Mouse (Mus musculus) lung, postnatal 36 days (tissue): ENCODE data around the gene 2010300C02Rik.
"Not testable (repeated sequence)": the region's sequence is repeated elsewhere in the genome, so short reads cannot be mapped to it uniquely, and the experiment has no call there.

Source experiments
- DNase-seq: peaks from one replicate; pipeline ENCODE4 v3.0.0; 2022; ENCODE audit warnings: mixed read lengths

Gene 2010300C02Rik

GRCm38 (mm10) chr1:37719761-37720640 lies at the start of gene 2010300C02Rik:
Gene 2010300C02Rik (minus strand): TSS chr1:37720085.
- DNase-seq = peak; percentile 41

GRCm38 (mm10) chr1:37759407-37759806 lies 39.5 kb upstream of the 2010300C02Rik start:
- DNase-seq = peak; percentile 32

GRCm38 (mm10) chr1:37744650-37745259 lies 24.9 kb upstream of the 2010300C02Rik start:
- DNase-seq = no peak

GRCm38 (mm10) chr1:37742602-37743270 lies 22.9 kb upstream of the 2010300C02Rik start:
- DNase-seq = no peak

- DNase-seq = no peak
Measured at GRCm38 (mm10) chr1:37742126-37742525, 22.2 kb upstream of the 2010300C02Rik start.

GRCm38 (mm10) chr1:37740161-37740802 lies 20.4 kb upstream of the 2010300C02Rik start:
- no peak for DNase-seq

GRCm38 (mm10) chr1:37738895-37739294 lies 19.0 kb upstream of the 2010300C02Rik start:
- no peak for DNase-seq

- DNase-seq = no peak
Measured at GRCm38 (mm10) chr1:37737045-37737444, 17.2 kb upstream of the 2010300C02Rik start.

GRCm38 (mm10) chr1:37735932-37736331 lies 16.0 kb upstream of the 2010300C02Rik start:
- no peak for DNase-seq

- DNase-seq = no peak
Measured at GRCm38 (mm10) chr1:37734841-37735240, 15.0 kb upstream of the 2010300C02Rik start.

- no peak for DNase-seq
Measured at GRCm38 (mm10) chr1:37729353-37729752, 9.5 kb upstream of the 2010300C02Rik start.

GRCm38 (mm10) chr1:37728053-37728452 lies 8.2 kb upstream of the 2010300C02Rik start:
- DNase-seq = no peak

GRCm38 (mm10) chr1:37727186-37727585 lies 7.3 kb upstream of the 2010300C02Rik start:
- DNase-seq = no peak

- DNase-seq = no peak
Measured at GRCm38 (mm10) chr1:37726426-37726825, 6.5 kb upstream of the 2010300C02Rik start.

- DNase-seq = no peak
Measured at GRCm38 (mm10) chr1:37725880-37726279, 6.0 kb upstream of the 2010300C02Rik start.

- DNase-seq = no peak
Measured at GRCm38 (mm10) chr1:37721092-37721491, 1.2 kb upstream of the 2010300C02Rik start.

- peak; percentile 10 for DNase-seq
Measured at GRCm38 (mm10) chr1:37719030-37719723, 708 bp downstream of the 2010300C02Rik start.

- DNase-seq = peak; percentile 43
Measured at GRCm38 (mm10) chr1:37718516-37718915, 1.4 kb downstream of the 2010300C02Rik start.

GRCm38 (mm10) chr1:37717415-37718195 lies 2.3 kb downstream of the 2010300C02Rik start:
- DNase-seq = no peak

GRCm38 (mm10) chr1:37712357-37712737 lies 7.5 kb downstream of the 2010300C02Rik start:
- DNase-seq = not testable (repeated sequence)

- no peak for DNase-seq
Measured at GRCm38 (mm10) chr1:37711596-37712356, 8.1 kb downstream of the 2010300C02Rik start.
